Mouse (Mus musculus): ENCODE data around the gene Galntl6. TPM values are rescaled to one million over a fixed set of nuclear protein-coding genes. Genes with fewer than 3 reads are reported as not detected.

Gene Galntl6
- polyA plus RNA-seq, 1 experiment from 2014 or later, result 0.91 TPM

DNA sequence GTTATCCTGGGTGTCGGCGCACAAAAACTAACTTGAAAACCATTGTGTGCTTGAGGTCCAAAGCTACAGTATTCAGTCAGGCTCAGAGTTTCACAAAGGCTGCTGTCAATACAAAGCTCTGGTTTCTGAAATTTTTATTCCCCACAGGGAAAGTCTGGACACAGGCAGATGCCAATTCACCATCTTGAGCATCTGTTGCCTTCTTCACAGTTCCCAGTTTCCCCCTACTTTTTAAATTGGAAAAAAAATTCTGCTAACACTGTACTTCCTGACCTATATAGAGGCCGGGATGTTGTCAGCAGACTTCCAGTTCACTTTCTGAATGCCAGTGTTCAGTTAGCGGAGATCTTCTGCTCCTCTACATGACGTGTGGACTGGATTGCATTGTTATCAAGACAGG lies 1020.3 kb downstream of the Galntl6 start:
- 83% methylated on average over 5 of the region's 5 CpGs for WGBS
- Histone ChIP-seq H3K4me2 (ENCODE audit: low read length) (no peak overlapping the region), H3K36me3 (ENCODE audit: insufficient read depth, low read length) (no peaks in the 10 kb centered on the region), H3K4me3 (replicated peaks; ENCODE audit: low read depth, low read length) (no peak overlapping the region), H3K9ac (ENCODE audit: low read depth, low read length) (no peak overlapping the region), H3K9me3 (replicated peaks; ENCODE audit: low read length) (no peaks in the 10 kb centered on the region), H3K27ac (no peak overlapping the region), H3K27me3 (ENCODE audit: insufficient read depth, low read length) (no peaks in the 10 kb centered on the region), H3K4me1 (replicated peaks; ENCODE audit: insufficient read depth, low read length) (no peaks in the 10 kb centered on the region)
- TF ChIP-seq CTCF (IDR thresholded peaks at IDR 0.05; ENCODE audit: low read depth), result no peak
- DNase-seq (ENCODE audit: low spot score), result no peak
- no peak for ATAC-seq (replicated peaks; ENCODE audit: low FRiP score, low read depth)

DNA sequence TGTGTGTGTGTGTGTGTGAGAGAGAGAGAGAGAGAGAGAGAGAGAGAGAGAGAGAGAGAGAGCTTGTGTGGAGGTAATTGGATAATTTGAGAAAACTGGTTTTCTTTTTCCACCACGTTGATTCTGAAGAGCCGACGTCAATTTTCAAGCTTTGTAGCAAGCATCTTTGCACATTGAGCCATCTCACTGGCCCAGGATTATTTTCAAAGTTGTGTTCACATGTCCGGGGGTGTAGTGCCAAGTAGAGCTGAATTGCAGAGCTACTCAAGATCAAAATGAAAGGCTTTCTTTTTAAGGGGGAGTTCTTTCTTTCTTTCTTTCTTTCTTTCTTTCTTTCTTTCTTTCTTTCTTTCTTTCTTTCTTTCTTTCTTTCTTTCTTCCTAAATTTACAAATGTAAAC lies 1022.3 kb downstream of the Galntl6 start:
- Histone ChIP-seq H3K27ac (no peak overlapping the region), H3K27me3 (ENCODE audit: insufficient read depth, low read length) (no peaks in the 10 kb centered on the region), H3K4me2 (ENCODE audit: low read length) (no peak overlapping the region), H3K9me3 (replicated peaks; ENCODE audit: low read length) (no peaks in the 10 kb centered on the region), H3K4me1 (replicated peaks; ENCODE audit: insufficient read depth, low read length) (no peaks in the 10 kb centered on the region), H3K36me3 (ENCODE audit: insufficient read depth, low read length) (no peaks in the 10 kb centered on the region), H3K9ac (ENCODE audit: low read depth, low read length) (no peak overlapping the region), H3K4me3 (replicated peaks; ENCODE audit: low read depth, low read length) (no peak overlapping the region)
- DNase-seq (ENCODE audit: low spot score) (no peak), ATAC-seq (replicated peaks; ENCODE audit: low FRiP score, low read depth) (no peak)
- 68% methylated on average over 4 of the region's 4 CpGs for WGBS
- no peak for TF ChIP-seq CTCF (IDR thresholded peaks at IDR 0.05; ENCODE audit: low read depth)

DNA sequence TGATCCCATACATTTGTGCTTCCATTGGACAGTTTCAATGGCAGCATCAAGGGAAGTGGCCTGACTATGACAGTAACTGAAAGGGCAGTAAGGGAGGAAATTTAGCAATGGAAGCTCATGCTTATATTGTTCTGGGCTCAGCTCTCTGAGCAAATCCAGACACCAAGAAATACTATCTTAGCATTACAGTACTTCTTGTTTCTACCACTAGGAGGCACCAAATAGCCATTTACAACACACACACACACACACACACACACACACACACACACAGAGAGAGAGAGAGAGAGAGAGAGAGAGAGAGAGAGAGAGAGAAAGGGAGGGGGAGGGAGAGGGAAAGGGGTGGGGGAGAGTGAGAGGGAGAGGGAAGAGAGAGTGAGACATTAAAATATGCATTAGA lies 1023.6 kb downstream of the Galntl6 start:
- H3K27me3 ChIP-seq (ENCODE audit: insufficient read depth, low read length), result no peaks in the 10 kb centered on the region

DNA sequence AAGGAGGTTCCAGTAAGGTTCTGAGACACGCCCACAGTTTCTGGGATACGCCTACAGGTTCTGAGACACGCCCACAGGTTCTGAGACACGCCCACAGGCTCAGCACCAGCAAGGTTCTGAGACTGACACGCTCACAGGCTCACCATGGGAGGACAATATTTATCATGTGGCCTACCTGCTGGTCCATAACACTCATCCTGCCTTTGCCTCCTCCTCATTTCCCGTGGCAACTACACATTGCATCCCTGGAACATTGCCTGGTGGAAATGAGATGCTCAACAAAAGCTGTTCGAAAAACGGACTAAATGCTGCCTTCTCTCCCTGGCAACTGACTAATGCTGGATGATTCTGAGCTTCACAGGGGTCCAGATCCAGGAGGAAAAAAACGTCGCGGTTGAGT lies 1033.0 kb downstream of the Galntl6 start:
- Histone ChIP-seq H3K27ac (no peak overlapping the region), H3K4me1 (replicated peaks; ENCODE audit: insufficient read depth, low read length) (no peaks in the 10 kb centered on the region), H3K36me3 (ENCODE audit: insufficient read depth, low read length) (no peaks in the 10 kb centered on the region), H3K9me3 (replicated peaks; ENCODE audit: low read length) (no peaks in the 10 kb centered on the region), H3K9ac (ENCODE audit: low read depth, low read length) (no peak overlapping the region), H3K4me2 (ENCODE audit: low read length) (no peak overlapping the region), H3K4me3 (replicated peaks; ENCODE audit: low read depth, low read length) (no peak overlapping the region), H3K27me3 (ENCODE audit: insufficient read depth, low read length) (no peaks in the 10 kb centered on the region)
- ATAC-seq (replicated peaks; ENCODE audit: low FRiP score, low read depth) (no peak), DNase-seq (ENCODE audit: low spot score) (no peak)
- TF ChIP-seq CTCF (IDR thresholded peaks at IDR 0.05; ENCODE audit: low read depth), result no peak
- WGBS, result 71% methylated on average over 11 of the region's 11 CpGs

More for the DNA sequence above, 1023.6 kb downstream of the Galntl6 start:
- ATAC-seq (replicated peaks; ENCODE audit: low FRiP score, low read depth) (no peak), DNase-seq (ENCODE audit: low spot score) (no peak)
- 0 out of 2 replicates have a peak, but pooled peaks have one; percentile 8 for TF ChIP-seq CTCF (IDR thresholded peaks at IDR 0.05; ENCODE audit: low read depth)
- Histone ChIP-seq H3K9me3 (replicated peaks; ENCODE audit: low read length) (no peaks in the 10 kb centered on the region), H3K4me1 (replicated peaks; ENCODE audit: insufficient read depth, low read length) (no peaks in the 10 kb centered on the region), H3K4me2 (ENCODE audit: low read length) (no peak overlapping the region), H3K27ac (no peak overlapping the region), H3K9ac (ENCODE audit: low read depth, low read length) (no peak overlapping the region), H3K4me3 (replicated peaks; ENCODE audit: low read depth, low read length) (no peak overlapping the region), H3K36me3 (ENCODE audit: insufficient read depth, low read length) (no peaks in the 10 kb centered on the region)

DNA sequence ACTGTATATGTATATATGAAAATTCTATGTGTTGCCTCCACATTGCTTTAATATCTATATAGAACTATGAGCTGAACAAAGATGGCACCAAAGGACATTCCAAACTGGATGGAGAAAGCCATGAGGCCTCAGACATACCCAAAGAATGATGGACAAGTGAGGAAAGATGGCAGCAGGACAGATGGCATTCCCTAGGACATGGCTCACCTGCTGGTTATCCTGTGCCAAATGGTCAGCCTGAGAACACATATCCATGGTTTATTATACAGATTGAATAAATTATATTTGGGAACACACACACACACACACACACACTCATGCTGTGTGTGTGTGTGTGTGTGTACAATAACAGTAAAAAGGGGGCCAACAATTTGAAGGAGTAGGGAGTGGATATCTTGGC lies 1063.4 kb downstream of the Galntl6 start:
- H3K9ac ChIP-seq (ENCODE audit: low read depth, low read length), result no peak overlapping the region
- H3K36me3 ChIP-seq (ENCODE audit: insufficient read depth, low read length), result no peaks in the 10 kb centered on the region
- H3K4me3 ChIP-seq (replicated peaks; ENCODE audit: low read depth, low read length), result no peak overlapping the region
- TF ChIP-seq CTCF (IDR thresholded peaks at IDR 0.05; ENCODE audit: low read depth), result no peak
- no peak overlapping the region for H3K4me2 ChIP-seq (ENCODE audit: low read length)
- no peak overlapping the region for H3K27ac ChIP-seq
- H3K9me3 ChIP-seq (replicated peaks; ENCODE audit: low read length), result no peaks in the 10 kb centered on the region
- H3K4me1 ChIP-seq (replicated peaks; ENCODE audit: insufficient read depth, low read length), result no peaks in the 10 kb centered on the region
- no peak for ATAC-seq (replicated peaks; ENCODE audit: low FRiP score, low read depth)
- no peak for DNase-seq (ENCODE audit: low spot score)
- no peaks in the 10 kb centered on the region for H3K27me3 ChIP-seq (ENCODE audit: insufficient read depth, low read length)

DNA sequence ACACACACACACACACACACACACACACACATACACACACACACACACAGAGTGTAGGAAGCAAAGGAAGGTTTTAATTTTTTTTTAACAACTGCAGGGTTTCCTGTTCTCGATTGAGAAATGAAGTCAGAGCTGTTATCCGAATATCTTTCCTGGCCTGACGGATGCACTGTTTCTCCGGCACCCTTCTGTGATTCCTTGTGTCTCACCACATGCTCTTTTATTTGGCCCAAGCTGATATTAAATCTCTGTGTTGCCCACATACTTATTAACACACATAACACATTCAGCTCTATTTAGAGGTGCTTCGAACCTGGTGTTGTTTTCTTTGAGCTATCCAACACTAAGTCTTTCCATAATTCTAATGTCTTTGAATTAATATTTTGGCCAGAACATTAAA lies 1069.0 kb downstream of the Galntl6 start:
- no peak for ATAC-seq (replicated peaks; ENCODE audit: low FRiP score, low read depth)

More for the DNA sequence above, 1069.0 kb downstream of the Galntl6 start:
- WGBS, result 69% methylated on average over 5 of the region's 5 CpGs
- H3K4me3 ChIP-seq (replicated peaks; ENCODE audit: low read depth, low read length), result no peak overlapping the region
- no peak for DNase-seq (ENCODE audit: low spot score)
- H3K4me1 ChIP-seq (replicated peaks; ENCODE audit: insufficient read depth, low read length), result no peaks in the 10 kb centered on the region
- no peaks in the 10 kb centered on the region for H3K36me3 ChIP-seq (ENCODE audit: insufficient read depth, low read length)
- H3K27ac ChIP-seq, result no peak overlapping the region
- no peak overlapping the region for H3K4me2 ChIP-seq (ENCODE audit: low read length)
- TF ChIP-seq CTCF (IDR thresholded peaks at IDR 0.05; ENCODE audit: low read depth), result no peak
- no peak overlapping the region for H3K9ac ChIP-seq (ENCODE audit: low read depth, low read length)
- H3K9me3 ChIP-seq (replicated peaks; ENCODE audit: low read length), result no peaks in the 10 kb centered on the region
- no peaks in the 10 kb centered on the region for H3K27me3 ChIP-seq (ENCODE audit: insufficient read depth, low read length)

Measured in kidney, postnatal 0 days (tissue).